ENCODE assay signal across 11 mouse cellular contexts in genomic region chr1:191840774-191841565, GRCm38 (mm10). TPM values are rescaled to one million over a fixed set of nuclear protein-coding genes. Genes with fewer than 3 reads are reported as not detected.
DNase-seq lines count a peak whose midpoint lies in the region; ATAC-seq and TF ChIP-seq lines count a peak whose summit lies in the region.
"Had no signal": no experiment of that assay in that cellular context is flagged by ENCODE, and none has a peak within 500 bp of the region (broad histone marks: within the 10 kb centered on the region; RNA-seq: fewer than 3 reads in every experiment).

No protein-coding gene starts in this region.

- H3K4me3 ChIP-seq in embryonic facial prominence, embryonic 11.5 days (ENCODE audit: low read depth, low read length) = no peak overlapping the region
- no peak overlapping the region for H3K4me3 ChIP-seq in embryonic facial prominence, embryonic 10.5 days
- H3K4me3 ChIP-seq in lung, adult 2 months (replicated peaks; ENCODE audit: extremely low read depth, low read depth, low read length) = no peak overlapping the region
- H3K4me3 ChIP-seq: embryonic facial prominence, embryonic 15.5 days; hindbrain, embryonic 15.5 days had no signal

- H3K27me3 ChIP-seq in embryonic facial prominence, embryonic 11.5 days (ENCODE audit: control insufficient read depth, insufficient read depth, low read length) = no peaks in the 10 kb centered on the region
- H3K27me3 ChIP-seq in embryonic facial prominence, embryonic 10.5 days (replicated peaks; ENCODE audit: low read depth, poor library complexity, severe bottlenecking) = no peaks in the 10 kb centered on the region
- H3K27me3 ChIP-seq: embryonic facial prominence, embryonic 15.5 days; hindbrain, embryonic 15.5 days had no signal

- TF ChIP-seq CTCF in lung, adult 2 months (IDR thresholded peaks at IDR 0.05; ENCODE audit: insufficient read depth, low read length) = no peak

- no peak for TF ChIP-seq POLR2A in lung, adult 2 months (IDR thresholded peaks at IDR 0.05; ENCODE audit: borderline replicate concordance, extremely low read depth, low read depth, low read length)

- H3K4me1 ChIP-seq in embryonic facial prominence, embryonic 11.5 days (ENCODE audit: control insufficient read depth, insufficient read depth, low read length) = no peaks in the 10 kb centered on the region
- peaks cover 28% of the 10 kb centered on the region for H3K4me1 ChIP-seq in embryonic facial prominence, embryonic 10.5 days
- no peaks in the 10 kb centered on the region for H3K4me1 ChIP-seq in lung, adult 2 months (ENCODE audit: control insufficient read depth, insufficient read depth, low read length)
- H3K4me1 ChIP-seq: embryonic facial prominence, embryonic 15.5 days had no signal

- H3K9me3 ChIP-seq in embryonic facial prominence, embryonic 11.5 days (replicated peaks; ENCODE audit: control insufficient read depth, low read length) = no peaks in the 10 kb centered on the region
- no peaks in the 10 kb centered on the region for H3K9me3 ChIP-seq in embryonic facial prominence, embryonic 10.5 days
- H3K9me3 ChIP-seq: embryonic facial prominence, embryonic 15.5 days; hindbrain, embryonic 15.5 days had no signal

- no peak for DNase-seq in embryonic facial prominence, embryonic 11.5 days (ENCODE audit: low spot score)
- no peak for DNase-seq in embryonic facial prominence, embryonic 10.5 days (ENCODE audit: low spot score)
- DNase-seq in lung, postnatal 4 days = peak; percentile 38 to 56
- no peak for DNase-seq in lung, adult 2 months
- peak; percentile 74 to 86 for DNase-seq in kidney, postnatal 25 days
- DNase-seq in yolk sac, embryonic 10.5 days (ENCODE audit: low spot score) = peak; percentile 84
- DNase-seq in right cerebral cortex, postnatal 25 days = no peak
- no peak for DNase-seq in left cerebral cortex, adult 11 months (ENCODE audit: low spot score)
- DNase-seq: midbrain, embryonic 14.5 days had no signal

- H3K36me3 ChIP-seq in embryonic facial prominence, embryonic 11.5 days (replicated peaks; ENCODE audit: control insufficient read depth, insufficient read depth, low read depth, low read length) = no peaks in the 10 kb centered on the region
- H3K36me3 ChIP-seq in embryonic facial prominence, embryonic 10.5 days (replicated peaks) = no peaks in the 10 kb centered on the region
- H3K36me3 ChIP-seq: embryonic facial prominence, embryonic 15.5 days; hindbrain, embryonic 15.5 days had no signal

- no peak overlapping the region for H3K9ac ChIP-seq in embryonic facial prominence, embryonic 11.5 days (replicated peaks; ENCODE audit: low read length)
- H3K9ac ChIP-seq: embryonic facial prominence, embryonic 15.5 days; hindbrain, embryonic 15.5 days had no signal

- H3K27ac ChIP-seq in embryonic facial prominence, embryonic 11.5 days (replicated peaks; ENCODE audit: low read depth, low read length) = no peak overlapping the region
- H3K27ac ChIP-seq in embryonic facial prominence, embryonic 10.5 days (replicated peaks) = no peak overlapping the region
- H3K27ac ChIP-seq: embryonic facial prominence, embryonic 15.5 days; hindbrain, embryonic 15.5 days had no signal

- H3K4me2 ChIP-seq in embryonic facial prominence, embryonic 11.5 days (ENCODE audit: low read depth, low read length) = no peak overlapping the region
- H3K4me2 ChIP-seq: embryonic facial prominence, embryonic 15.5 days; hindbrain, embryonic 15.5 days had no signal

- ATAC-seq in embryonic facial prominence, embryonic 11.5 days (replicated peaks; ENCODE audit: insufficient number of reproducible peaks, low FRiP score, low TSS enrichment, low read depth) = 0 out of 2 replicates have a peak, but pooled peaks have one; percentile 32

- 82% methylated on average over 11 of the region's 11 CpGs for WGBS in embryonic facial prominence, embryonic 11.5 days
- WGBS in embryonic facial prominence, embryonic 10.5 days = 85% methylated on average over 11 of the region's 11 CpGs
- WGBS in lung, adult 2 months = 71% methylated on average over 11 of the region's 11 CpGs

RNA-seq across cellular contexts. Expression of gene Nek2, which starts 19.7 kb away (rescaled TPM):
- polyA plus RNA-seq in embryonic facial prominence, embryonic 11.5 days (2014; fragmentation: Nextera tagmentation; extraction: Ambion mirVana) = 43.9 and 44.5 TPM in 2 replicates
- 60.0 and 62.2 TPM in 2 replicates for polyA plus RNA-seq in embryonic facial prominence, embryonic 10.5 days (2016; fragmentation: Nextera tagmentation; extraction: Ambion mirVana)
- polyA plus RNA-seq in lung, adult 2 months (2012; rRNA removed) = 1.9 and 3.7 TPM in 2 replicates

Comparison
In these comparisons a context has a peak if more than half of its experiments do, and no peak if none do; other contexts are left out.
1. DNase-seq: peak in lung, postnatal 4 days (2 of 2), kidney, postnatal 25 days (2 of 2) and yolk sac, embryonic 10.5 days (single experiment); none in embryonic facial prominence, embryonic 11.5 days (single experiment), embryonic facial prominence, embryonic 10.5 days (single experiment), lung, adult 2 months (single experiment), right cerebral cortex, postnatal 25 days (single experiment) and left cerebral cortex, adult 11 months (single experiment).